Mouse (Mus musculus) naive thymus-derived CD4-positive, alpha-beta T cell, adult 5 months (primary cell): ENCODE measurements around the gene Abca4. TPM values are rescaled to one million over a fixed set of nuclear protein-coding genes. Genes with fewer than 3 reads are reported as not detected.

Experiments used
- polyA plus RNA-seq: library from polyadenylated mRNA; unstranded; fragments of 100-300 nt; shearing (Covaris generic); gene quantifications from one replicate; pipeline ENCODE4 v1.2.1, GENCODE M21; 2017

The Abca4 gene
- not detected for polyA plus RNA-seq

GRCm38 (mm10) chr3:122043799-122044547 lies at the start of gene Abca4:
TSS of gene Abca4 (plus strand) at chr3:122044443.

Other genes with a start within 250 kb of the Abca4 start
- 15.7 TPM for gene Abcd3, start 229.1 kb upstream of the Abca4 start, polyA plus RNA-seq
- gene Arhgap29, start 91.9 kb upstream of the Abca4 start, polyA plus RNA-seq: 11.0 TPM
- gene Gclm, start 201.1 kb downstream of the Abca4 start, polyA plus RNA-seq: 68.2 TPM
- 119 TPM for gene Dnttip2, start 229.9 kb downstream of the Abca4 start, polyA plus RNA-seq
- gene Bcar3, start 249.7 kb downstream of the Abca4 start, polyA plus RNA-seq: not detected